Mouse (Mus musculus): ENCODE data around the gene Sgsh. TPM values are rescaled to one million over a fixed set of nuclear protein-coding genes. Genes with fewer than 3 reads are reported as not detected.
"Not testable (repeated sequence)": the region's sequence is repeated elsewhere in the genome, so short reads cannot be mapped to it uniquely, and the experiment has no call there.

Sgsh gene
- 10 to 100 TPM; 21.9 to 28.3 (median 24.9) TPM for total RNA-seq (2022)

- peak; percentile 85 for DNase-seq
These were observed at the start of gene Sgsh, which contains the start of gene Slc26a11 for GRCm38 (mm10) chr11:119355443-119356385. Gene Sgsh (minus strand): TSS chr11:119355536. Gene Slc26a11 (plus strand): TSS chr11:119355557.

DNA sequence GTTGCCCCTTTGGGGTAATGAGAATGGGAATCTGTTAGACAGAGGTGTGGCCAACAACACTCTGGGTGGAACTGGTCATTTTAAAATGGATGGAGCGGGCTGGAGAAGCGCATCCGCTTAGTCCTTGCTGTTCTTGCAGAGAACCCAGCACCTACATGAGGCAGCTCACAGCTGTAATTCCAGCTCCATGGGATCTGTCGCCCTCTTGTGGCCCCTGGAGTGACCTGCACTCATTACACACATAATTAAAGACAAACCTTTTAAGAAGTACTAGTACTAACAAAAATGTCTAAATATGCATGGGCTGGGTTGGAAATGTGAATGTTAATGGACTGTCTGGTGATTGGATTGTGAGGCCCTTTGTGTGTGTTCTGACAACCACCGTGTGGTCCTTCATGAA lies 49.3 kb upstream of the Sgsh start:
- DNase-seq, result no peak

DNA sequence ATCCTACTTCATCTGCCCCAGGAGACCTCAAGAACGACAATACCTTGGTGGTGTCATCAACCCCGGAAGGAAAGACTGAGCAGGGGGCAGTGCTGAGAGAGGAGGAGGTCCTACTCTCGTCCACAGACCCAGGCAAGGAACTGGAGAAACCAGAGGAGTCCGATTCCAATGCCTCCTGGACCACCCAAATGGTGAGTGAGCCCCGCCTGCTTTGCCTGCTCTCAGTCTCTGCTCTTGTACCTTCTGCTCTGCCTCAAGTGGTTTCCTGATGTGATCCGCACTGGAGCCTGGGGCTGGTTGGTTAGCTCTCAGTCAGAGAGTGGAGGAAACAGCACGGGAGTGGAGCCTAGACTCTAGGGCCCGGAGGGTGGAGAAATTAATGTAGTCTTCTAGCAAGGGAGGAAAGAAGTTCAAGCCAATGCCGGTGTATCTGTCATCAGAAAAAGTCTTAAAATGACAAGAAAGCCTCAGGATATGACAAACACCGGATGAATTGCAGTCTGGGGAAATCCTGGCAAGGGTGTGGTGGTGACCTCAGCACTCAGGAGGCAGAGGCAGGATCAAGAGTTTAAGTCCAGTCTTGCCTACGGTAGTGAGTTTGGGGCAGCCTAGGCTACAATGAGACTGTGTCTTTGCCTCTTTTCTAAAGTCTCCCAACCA lies 47.3 kb upstream of the Sgsh start:
- DNase-seq, result no peak

DNA sequence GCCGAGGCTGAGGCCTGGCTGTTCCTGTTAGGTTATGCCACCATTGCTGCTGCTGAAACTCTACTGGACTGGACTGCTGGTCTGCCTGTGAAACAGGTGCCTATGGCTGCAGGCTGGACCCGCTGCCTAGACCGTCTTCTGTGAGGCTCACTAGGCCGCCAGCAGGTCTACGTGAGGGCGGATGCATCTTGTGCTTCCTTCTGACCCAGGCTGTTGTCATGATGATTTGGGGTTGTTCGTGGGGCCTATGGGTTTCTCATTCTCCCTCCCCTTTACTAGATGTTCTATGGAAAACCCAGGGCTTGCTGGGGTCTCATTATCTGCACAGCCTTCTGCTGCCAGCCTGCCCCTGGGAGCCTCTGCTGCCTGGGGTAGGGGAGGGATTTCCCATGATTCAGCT lies 41.1 kb upstream of the Sgsh start:
- no peak for DNase-seq

DNA sequence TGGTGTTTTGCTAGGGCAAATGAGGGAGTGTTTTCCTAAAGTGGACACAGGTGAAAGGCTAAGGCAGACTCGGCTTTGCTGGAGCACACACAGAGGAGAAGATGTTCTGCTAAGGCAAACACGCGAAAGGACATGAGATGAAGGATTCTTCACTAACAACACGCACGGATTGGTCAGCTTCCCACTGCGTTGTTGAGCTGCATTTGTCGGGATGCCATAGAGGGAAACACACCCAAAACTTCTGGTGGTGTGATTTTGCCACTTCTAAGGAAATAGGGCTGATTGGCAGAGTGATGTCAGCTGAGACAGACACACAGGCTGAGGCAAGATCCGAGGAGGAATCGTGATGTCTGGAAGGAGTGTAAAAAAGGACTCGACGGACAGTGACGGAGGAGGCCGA lies 40.6 kb upstream of the Sgsh start:
- no peak for DNase-seq

- DNase-seq, result no peak
These were observed 40.1 kb upstream of the Sgsh start for GRCm38 (mm10) chr11:119395394-119395793.

GRCm38 (mm10) chr11:119394210-119394609 lies 38.9 kb upstream of the Sgsh start:
- DNase-seq, result no peak

DNA sequence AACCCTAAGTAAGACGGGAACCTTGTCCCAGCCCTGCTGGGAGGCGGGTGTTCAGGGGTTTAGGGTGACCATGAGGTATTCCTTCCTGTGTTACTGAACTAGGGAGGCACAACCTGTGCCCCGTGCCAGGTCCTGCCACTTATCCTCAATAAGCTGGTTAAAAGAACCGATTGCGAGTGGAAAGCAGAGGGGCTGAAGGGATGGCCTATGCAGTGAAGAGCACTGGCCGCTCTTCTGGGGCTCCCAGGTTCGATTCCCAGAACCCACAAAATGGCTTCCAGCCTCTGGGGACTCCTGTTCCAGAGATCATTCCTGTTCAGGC lies 38.1 kb upstream of the Sgsh start:
- no peak for DNase-seq

DNA sequence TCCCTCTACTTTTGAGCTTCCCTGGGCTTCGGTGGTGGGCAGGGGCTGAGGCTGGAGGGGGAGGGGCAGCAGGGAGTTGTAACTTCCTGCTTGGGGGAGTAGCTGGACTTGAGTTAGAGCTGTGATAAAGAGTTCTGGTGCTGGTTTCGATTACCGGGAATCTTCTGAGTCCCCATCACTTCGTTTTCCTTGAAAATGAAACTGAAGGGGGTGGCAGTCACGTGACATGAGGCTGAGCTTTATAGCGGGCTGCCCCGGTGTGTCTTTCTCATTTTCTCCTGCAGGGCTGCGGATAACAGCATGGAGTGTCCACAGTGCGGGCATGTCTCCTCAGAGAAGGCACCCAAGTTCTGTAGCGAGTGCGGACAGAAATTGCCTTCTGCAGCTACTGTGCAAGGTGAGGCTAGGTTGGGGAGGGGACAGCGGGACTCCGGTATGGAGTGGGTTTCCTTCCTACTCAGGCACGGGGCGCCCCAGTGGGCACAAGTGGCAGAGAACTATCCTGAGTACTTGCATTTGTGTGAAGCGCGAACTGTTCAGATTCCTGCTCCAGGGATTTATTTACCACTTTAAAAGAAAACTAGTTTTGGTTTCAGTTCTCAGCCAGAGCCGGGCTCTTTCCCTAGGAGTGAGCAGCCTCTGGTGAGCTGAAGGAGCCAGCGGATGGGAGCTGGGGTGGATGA lies 37.6 kb upstream of the Sgsh start, which contains the start of gene Rnf213:
Gene Rnf213 (plus strand): TSS at position 301 of the 683 bp plus-strand sequence.
- DNase-seq, result peak; percentile 64

DNA sequence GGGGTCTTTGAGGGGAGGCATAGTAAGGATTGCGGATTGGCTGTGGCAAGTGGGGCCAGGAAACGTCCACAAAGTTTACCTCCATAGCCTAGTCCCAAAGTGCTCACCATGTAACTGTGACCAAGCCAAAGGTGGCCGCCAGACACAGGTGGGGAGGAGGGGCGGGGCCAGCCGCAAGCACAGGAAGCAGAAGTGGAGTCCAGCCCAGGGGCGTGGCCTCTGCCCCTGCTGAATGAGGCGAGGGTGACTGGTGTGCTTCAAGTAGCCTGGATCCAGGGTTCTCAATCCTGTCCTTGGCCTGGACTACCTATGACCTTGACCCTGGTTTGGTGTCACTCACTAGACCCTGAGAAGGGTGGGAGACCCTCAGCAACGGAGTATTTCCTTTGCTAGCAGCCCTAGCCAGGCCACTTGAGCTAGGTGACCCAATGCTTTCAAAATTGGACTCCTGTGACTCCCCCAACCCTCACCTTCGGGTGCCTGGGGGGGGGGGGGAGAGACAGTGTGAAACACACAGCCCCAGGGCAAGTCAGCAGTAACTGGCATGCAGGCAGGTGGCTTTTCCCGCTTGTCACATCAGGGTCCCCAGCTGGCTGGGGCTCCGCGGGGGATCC lies 36.8 kb upstream of the Sgsh start:
- DNase-seq, result peak; percentile 78

GRCm38 (mm10) chr11:119391386-119392000 lies 36.2 kb upstream of the Sgsh start:
- DNase-seq, result no peak

- DNase-seq, result peak; percentile 71
These were observed 35.2 kb upstream of the Sgsh start for GRCm38 (mm10) chr11:119390271-119391231.

DNA sequence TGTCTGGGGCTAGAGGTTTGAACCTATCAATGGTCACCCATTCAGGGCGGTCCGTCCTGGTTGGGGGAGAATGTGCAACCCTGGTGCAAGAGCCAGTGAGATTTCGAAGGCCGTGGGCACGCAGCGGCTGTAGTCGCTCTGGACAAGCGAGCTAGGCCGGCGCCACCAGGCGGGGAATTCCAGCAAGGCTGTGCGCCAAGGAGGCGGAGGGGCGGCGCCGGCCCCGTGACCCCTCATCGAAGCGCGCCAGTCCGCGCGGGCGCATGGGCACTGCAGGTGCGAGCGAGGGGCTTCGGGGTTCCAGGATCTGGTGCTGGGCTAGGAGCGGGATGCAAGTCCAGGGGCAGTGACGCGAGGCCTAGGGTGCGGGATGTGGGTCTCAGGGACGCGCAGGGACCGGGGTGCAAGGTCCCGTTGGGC lies 34.5 kb upstream of the Sgsh start:
- DNase-seq, result peak; percentile 74

GRCm38 (mm10) chr11:119387273-119387672 lies 31.9 kb upstream of the Sgsh start:
- not testable (repeated sequence) for DNase-seq

DNA sequence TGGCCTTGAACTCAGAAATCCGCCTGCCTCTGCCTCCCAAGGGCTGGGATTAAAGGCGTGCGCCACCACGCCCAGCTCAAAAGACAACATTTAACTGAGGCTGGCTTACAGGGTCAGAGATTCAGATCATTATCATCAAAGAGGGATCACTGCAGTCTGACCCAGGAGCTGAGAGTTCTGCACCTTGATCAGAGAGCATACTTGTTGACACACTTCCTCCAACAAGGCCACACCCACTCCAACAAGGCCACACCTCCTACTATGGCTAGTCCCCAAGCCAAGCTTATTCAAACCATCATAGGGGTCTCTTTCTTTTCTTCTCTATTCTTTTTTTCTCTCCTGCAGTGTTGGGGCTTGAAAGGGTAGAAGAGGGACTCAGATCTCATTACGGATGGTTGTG lies 31.0 kb upstream of the Sgsh start:
- no peak for DNase-seq

DNA sequence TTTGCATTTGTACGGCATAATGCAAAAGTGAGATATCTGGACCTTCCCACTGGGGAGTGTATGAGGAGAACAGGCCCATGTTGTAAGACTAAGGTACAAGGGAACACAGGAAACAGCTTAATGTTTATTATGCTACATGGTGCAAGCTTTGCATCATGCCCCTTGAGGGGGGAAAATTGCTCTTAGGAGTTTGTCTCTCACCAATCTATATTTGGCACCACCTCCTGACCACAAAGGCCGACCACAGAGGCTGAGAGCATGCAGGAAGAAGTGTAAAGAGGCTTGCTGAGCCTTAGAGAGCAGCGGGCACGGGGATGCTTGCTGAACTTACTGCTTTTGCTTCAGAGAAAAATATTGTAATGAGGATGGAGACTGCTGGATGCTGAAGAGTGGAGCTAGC lies 29.6 kb upstream of the Sgsh start:
- no peak for DNase-seq

GRCm38 (mm10) chr11:119382338-119382850 lies 27.1 kb upstream of the Sgsh start:
- no peak for DNase-seq

DNA sequence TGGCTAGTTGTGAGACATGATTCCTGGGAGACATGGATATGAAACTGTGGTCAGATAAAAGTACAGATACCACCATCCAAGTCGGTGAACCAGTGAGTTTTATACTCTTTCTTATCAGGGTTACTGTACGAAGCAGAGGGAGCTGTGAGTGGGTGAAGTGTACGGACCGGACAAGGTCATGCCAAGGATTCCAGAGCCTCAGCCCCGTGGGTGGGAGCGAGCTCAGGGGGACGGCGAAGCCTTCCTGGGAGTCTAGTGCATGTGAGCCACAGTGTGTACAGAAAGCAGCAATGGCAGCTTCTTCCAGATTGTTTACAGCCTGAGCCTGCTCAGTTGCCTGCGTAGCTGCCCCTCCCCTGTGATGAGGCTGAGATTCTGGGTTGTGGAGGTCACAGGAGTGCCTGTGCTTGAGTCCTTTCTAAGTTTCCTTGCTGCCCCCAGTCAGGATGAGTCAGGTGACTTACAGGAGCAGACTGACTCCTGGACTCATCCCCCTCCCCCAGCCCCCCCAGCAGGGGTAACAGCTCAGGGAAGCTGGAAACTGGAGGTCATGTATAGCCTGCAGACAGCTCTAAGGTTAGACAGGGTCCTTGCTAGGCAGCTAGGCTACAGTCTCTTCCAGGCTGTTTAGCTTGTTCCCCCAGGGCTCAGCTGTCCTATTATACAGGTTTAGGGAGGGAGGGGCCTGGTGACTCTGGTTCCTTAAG lies 26.4 kb upstream of the Sgsh start:
- DNase-seq, result no peak

DNA sequence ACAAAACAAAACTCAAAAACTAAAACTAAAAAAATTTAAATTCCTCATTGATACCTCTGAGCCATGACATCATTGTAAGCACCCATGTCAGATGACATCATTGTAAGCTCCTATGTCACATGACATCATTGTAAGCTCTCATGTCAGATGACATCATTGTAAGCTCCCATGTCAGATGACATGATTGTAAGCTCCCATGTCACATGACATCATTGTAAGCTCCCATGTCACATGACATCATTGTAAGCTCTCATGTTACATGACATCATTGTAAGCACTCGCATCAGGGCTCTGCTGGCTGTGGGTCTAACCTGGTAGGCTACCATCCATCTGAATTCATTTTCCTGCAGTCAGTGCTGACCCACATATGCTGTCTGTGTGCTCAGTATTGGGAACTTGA lies 23.2 kb upstream of the Sgsh start:
- DNase-seq, result no peak

- no peak for DNase-seq
These were observed 22.0 kb upstream of the Sgsh start for GRCm38 (mm10) chr11:119377326-119377725.
